Mouse (Mus musculus): ENCODE measurements around the gene Tnfrsf23. TPM values are rescaled to one million over a fixed set of nuclear protein-coding genes. Genes with fewer than 3 reads are reported as not detected.

Gene Tnfrsf23
- not detected in 2 replicates for polyA plus RNA-seq (2014; fragmentation: Nextera tagmentation; extraction: Ambion mirVana)

DNA sequence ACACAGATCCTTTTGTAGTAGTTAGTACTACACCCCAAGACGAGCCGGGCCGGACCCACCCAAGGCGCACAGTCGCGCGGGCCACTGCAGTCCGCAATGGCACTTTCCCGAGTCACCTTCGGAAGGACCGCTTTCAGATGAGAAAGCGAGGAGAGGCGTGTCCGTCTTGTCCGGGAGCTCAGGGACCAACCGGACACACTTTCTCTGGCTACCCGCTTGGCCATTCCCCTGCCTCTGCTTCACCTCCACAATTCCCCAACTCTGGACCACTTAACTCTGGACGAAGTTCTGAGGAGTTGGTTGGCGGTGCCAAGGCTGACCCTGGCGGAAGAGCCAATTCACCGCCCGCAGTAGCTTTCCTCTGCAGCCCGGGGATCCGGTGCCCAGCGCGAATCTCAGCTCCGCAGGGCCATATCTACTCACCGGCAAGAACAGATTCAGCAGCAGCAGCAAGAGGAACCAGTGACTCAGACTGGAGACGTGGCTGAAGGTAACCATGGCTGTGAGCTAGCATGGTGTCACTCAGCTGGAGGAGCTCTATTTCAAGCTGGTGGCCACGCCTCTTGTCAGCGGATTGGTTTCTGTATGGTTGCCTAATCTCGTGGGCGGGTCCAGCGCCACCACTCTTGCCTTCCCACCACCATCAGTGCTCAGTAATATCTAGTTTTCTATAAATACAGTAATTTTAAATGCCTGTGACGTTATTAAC lies at the start of gene Tnfrsf23:
Tnfrsf23 (minus strand) TSS at position 514 of the 709 bp plus-strand sequence.
- H3K4me1 ChIP-seq (replicated peaks; ENCODE audit: control insufficient read depth, insufficient read depth, low read length): 0 out of 2 replicates have a peak, but pooled peaks cover 2% of the 10 kb centered on the region
- ATAC-seq (replicated peaks; ENCODE audit: low FRiP score): peak; percentile 86
- no peaks in the 10 kb centered on the region for H3K9me3 ChIP-seq (ENCODE audit: control insufficient read depth, low read length)
- DNase-seq (ENCODE audit: low spot score): peak; percentile 79
- no peaks in the 10 kb centered on the region for H3K36me3 ChIP-seq (ENCODE audit: control insufficient read depth, insufficient read depth, low read length)
- peak within 1 kb of the TSS; percentile 30 for H3K4me3 ChIP-seq (ENCODE audit: low read depth, low read length)
- no peaks in the 10 kb centered on the region for H3K27me3 ChIP-seq (ENCODE audit: control insufficient read depth, insufficient read depth, low read length)
- no peak within 1 kb of the TSS for H3K9ac ChIP-seq (ENCODE audit: low read length)
- peak within 1 kb of the TSS; percentile 86 for H3K4me2 ChIP-seq (ENCODE audit: low read depth, low read length, severe bottlenecking)
- WGBS: 3% methylated on average over 35 of the region's 35 CpGs
- no peak within 1 kb of the TSS for H3K27ac ChIP-seq (ENCODE audit: low read depth, low read length)

DNA sequence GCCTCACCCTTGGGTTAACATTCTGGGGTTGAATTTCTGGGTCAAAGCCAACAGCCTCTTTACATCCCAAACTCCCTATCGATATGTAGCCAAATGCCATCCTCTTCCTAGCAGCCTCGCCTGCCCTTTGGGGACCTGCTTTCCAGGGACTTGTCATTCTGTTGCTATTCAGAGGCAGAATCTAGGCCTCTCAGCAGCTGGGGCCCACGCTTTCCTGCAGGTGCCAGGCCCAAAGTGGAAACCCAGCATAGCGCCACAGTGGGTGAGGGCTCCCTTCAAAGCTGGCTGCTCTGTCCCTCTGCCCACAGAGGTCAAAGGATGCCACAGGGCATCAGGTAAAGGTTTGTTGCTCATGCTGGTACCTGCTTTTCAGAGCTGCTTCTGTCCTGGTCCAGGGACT lies 48.1 kb upstream of the Tnfrsf23 start:
- no peak for ATAC-seq (replicated peaks; ENCODE audit: low FRiP score)
- no peaks in the 10 kb centered on the region for H3K36me3 ChIP-seq (ENCODE audit: control insufficient read depth, insufficient read depth, low read length)

DNA sequence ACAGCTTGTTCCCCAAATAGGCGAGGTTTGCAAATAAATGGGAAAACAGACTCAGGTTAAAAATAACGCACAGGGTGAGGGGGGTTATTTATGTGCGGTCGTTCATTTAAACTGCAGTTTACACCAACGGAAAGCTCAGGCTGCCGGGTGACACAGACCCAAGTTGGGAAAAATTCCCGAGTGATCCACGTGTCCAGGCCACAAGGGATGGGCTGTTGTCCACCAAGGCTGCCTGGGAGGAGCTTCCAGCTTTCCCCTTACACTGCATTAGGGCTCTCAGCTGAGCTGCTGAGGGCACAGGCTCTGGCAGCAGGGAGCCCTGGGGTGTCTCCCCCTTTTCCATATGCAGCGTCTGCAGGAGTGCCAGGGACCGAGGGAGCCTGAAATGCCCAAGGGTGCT lies 44.2 kb upstream of the Tnfrsf23 start:
- DNase-seq (ENCODE audit: low spot score): no peak
- WGBS: 90% methylated on average over 10 of the region's 10 CpGs
- Histone ChIP-seq H3K27ac (ENCODE audit: low read depth, low read length) (no peak overlapping the region), H3K36me3 (ENCODE audit: control insufficient read depth, insufficient read depth, low read length) (no peaks in the 10 kb centered on the region), H3K9ac (ENCODE audit: low read length) (no peak overlapping the region), H3K4me2 (ENCODE audit: low read depth, low read length, severe bottlenecking) (no peak overlapping the region), H3K4me1 (replicated peaks; ENCODE audit: control insufficient read depth, insufficient read depth, low read length) (no peaks in the 10 kb centered on the region), H3K9me3 (ENCODE audit: control insufficient read depth, low read length) (no peaks in the 10 kb centered on the region), H3K4me3 (ENCODE audit: low read depth, low read length) (no peak overlapping the region), H3K27me3 (ENCODE audit: control insufficient read depth, insufficient read depth, low read length) (no peaks in the 10 kb centered on the region)
- ATAC-seq (replicated peaks; ENCODE audit: low FRiP score): no peak

More for the DNA sequence above, 48.1 kb upstream of the Tnfrsf23 start:
- Histone ChIP-seq H3K4me2 (ENCODE audit: low read depth, low read length, severe bottlenecking) (no peak overlapping the region), H3K9ac (ENCODE audit: low read length) (no peak overlapping the region), H3K27me3 (ENCODE audit: control insufficient read depth, insufficient read depth, low read length) (no peaks in the 10 kb centered on the region), H3K27ac (ENCODE audit: low read depth, low read length) (no peak overlapping the region), H3K4me1 (replicated peaks; ENCODE audit: control insufficient read depth, insufficient read depth, low read length) (no peaks in the 10 kb centered on the region), H3K9me3 (ENCODE audit: control insufficient read depth, low read length) (no peaks in the 10 kb centered on the region), H3K4me3 (ENCODE audit: low read depth, low read length) (no peak overlapping the region)
- WGBS: 87% methylated on average over 4 of the region's 4 CpGs
- no peak for DNase-seq (ENCODE audit: low spot score)

- Histone ChIP-seq H3K9ac (ENCODE audit: low read length) (no peak overlapping the region), H3K4me3 (ENCODE audit: low read depth, low read length) (no peak overlapping the region), H3K4me1 (replicated peaks; ENCODE audit: control insufficient read depth, insufficient read depth, low read length) (no peaks in the 10 kb centered on the region), H3K4me2 (ENCODE audit: low read depth, low read length, severe bottlenecking) (no peak overlapping the region), H3K36me3 (ENCODE audit: control insufficient read depth, insufficient read depth, low read length) (no peaks in the 10 kb centered on the region), H3K27ac (ENCODE audit: low read depth, low read length) (no peak overlapping the region), H3K9me3 (ENCODE audit: control insufficient read depth, low read length) (no peaks in the 10 kb centered on the region), H3K27me3 (ENCODE audit: control insufficient read depth, insufficient read depth, low read length) (no peaks in the 10 kb centered on the region)
- ATAC-seq (replicated peaks; ENCODE audit: low FRiP score) (no peak), DNase-seq (ENCODE audit: low spot score) (no peak)
- WGBS: 81% methylated on average over 4 of the region's 4 CpGs
Measured at GRCm38 (mm10) chr7:143726396-143726795, 40.7 kb upstream of the Tnfrsf23 start.

GRCm38 (mm10) chr7:143723841-143724240 lies 38.2 kb upstream of the Tnfrsf23 start:
- Histone ChIP-seq H3K4me3 (ENCODE audit: low read depth, low read length) (no peak overlapping the region), H3K9ac (ENCODE audit: low read length) (no peak overlapping the region), H3K27me3 (ENCODE audit: control insufficient read depth, insufficient read depth, low read length) (no peaks in the 10 kb centered on the region), H3K4me1 (replicated peaks; ENCODE audit: control insufficient read depth, insufficient read depth, low read length) (no peaks in the 10 kb centered on the region), H3K27ac (ENCODE audit: low read depth, low read length) (no peak overlapping the region), H3K9me3 (ENCODE audit: control insufficient read depth, low read length) (no peaks in the 10 kb centered on the region), H3K36me3 (ENCODE audit: control insufficient read depth, insufficient read depth, low read length) (no peaks in the 10 kb centered on the region), H3K4me2 (ENCODE audit: low read depth, low read length, severe bottlenecking) (no peak overlapping the region)
- ATAC-seq (replicated peaks; ENCODE audit: low FRiP score): no peak
- no peak for DNase-seq (ENCODE audit: low spot score)
- WGBS: 94% methylated on average over 4 of the region's 4 CpGs

DNA sequence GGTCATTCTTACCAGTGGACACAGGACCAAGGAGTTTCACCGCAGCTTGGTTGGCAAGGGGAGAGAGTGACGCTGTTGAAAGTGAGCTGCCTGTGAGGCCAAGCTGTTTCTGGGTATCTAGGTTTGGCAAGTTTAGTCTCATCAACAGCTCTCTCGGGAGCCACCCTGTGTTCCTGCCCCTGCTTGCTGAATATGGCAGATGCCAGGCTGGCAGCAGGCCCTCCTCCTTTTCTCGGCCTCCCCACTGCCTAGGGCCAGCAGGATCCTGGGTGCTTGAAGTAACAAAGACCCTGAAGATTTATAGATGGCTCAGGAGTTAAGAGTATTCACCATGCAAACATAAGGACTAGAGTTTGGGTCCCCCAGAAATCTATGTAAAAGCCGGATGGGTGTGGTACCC lies 37.0 kb upstream of the Tnfrsf23 start:
- Histone ChIP-seq H3K9ac (ENCODE audit: low read length) (no peak overlapping the region), H3K4me2 (ENCODE audit: low read depth, low read length, severe bottlenecking) (no peak overlapping the region), H3K36me3 (ENCODE audit: control insufficient read depth, insufficient read depth, low read length) (no peaks in the 10 kb centered on the region), H3K9me3 (ENCODE audit: control insufficient read depth, low read length) (no peaks in the 10 kb centered on the region), H3K4me1 (replicated peaks; ENCODE audit: control insufficient read depth, insufficient read depth, low read length) (no peaks in the 10 kb centered on the region), H3K27me3 (ENCODE audit: control insufficient read depth, insufficient read depth, low read length) (no peaks in the 10 kb centered on the region), H3K4me3 (ENCODE audit: low read depth, low read length) (no peak overlapping the region), H3K27ac (ENCODE audit: low read depth, low read length) (no peak overlapping the region)
- WGBS: 88% methylated on average over 5 of the region's 5 CpGs
- DNase-seq (ENCODE audit: low spot score): no peak
- ATAC-seq (replicated peaks; ENCODE audit: low FRiP score): no peak

DNA sequence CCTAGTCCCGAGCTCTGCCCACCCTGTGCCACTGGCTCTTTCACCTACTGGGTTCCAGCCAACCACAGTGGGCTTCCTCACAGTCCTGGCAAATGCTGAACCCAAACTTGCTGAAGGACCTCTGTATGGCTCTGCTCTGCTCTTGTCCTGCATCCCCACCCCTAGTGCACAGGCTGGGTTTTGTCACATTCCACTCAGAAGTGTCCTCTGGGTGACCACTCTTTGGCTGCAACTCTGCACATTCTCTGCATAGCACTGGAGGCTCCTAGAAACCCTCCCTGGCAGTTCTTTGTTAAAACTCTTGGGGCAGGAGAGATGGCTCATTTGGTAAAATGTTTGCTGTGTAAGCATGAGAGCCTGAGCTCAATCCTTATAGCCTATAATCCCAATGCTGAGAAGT lies 32.1 kb upstream of the Tnfrsf23 start:
- H3K4me1 ChIP-seq (replicated peaks; ENCODE audit: control insufficient read depth, insufficient read depth, low read length): no peaks in the 10 kb centered on the region
- ATAC-seq (replicated peaks; ENCODE audit: low FRiP score) (no peak), DNase-seq (ENCODE audit: low spot score) (no peak)
- no peak overlapping the region for H3K9ac ChIP-seq (ENCODE audit: low read length)
- no peaks in the 10 kb centered on the region for H3K9me3 ChIP-seq (ENCODE audit: control insufficient read depth, low read length)
- H3K36me3 ChIP-seq (ENCODE audit: control insufficient read depth, insufficient read depth, low read length): no peaks in the 10 kb centered on the region
- WGBS: 82% methylated on average over 1 of the region's 1 CpGs
- H3K27ac ChIP-seq (ENCODE audit: low read depth, low read length): no peak overlapping the region
- no peak overlapping the region for H3K4me3 ChIP-seq (ENCODE audit: low read depth, low read length)
- no peak overlapping the region for H3K4me2 ChIP-seq (ENCODE audit: low read depth, low read length, severe bottlenecking)
- no peaks in the 10 kb centered on the region for H3K27me3 ChIP-seq (ENCODE audit: control insufficient read depth, insufficient read depth, low read length)

DNA sequence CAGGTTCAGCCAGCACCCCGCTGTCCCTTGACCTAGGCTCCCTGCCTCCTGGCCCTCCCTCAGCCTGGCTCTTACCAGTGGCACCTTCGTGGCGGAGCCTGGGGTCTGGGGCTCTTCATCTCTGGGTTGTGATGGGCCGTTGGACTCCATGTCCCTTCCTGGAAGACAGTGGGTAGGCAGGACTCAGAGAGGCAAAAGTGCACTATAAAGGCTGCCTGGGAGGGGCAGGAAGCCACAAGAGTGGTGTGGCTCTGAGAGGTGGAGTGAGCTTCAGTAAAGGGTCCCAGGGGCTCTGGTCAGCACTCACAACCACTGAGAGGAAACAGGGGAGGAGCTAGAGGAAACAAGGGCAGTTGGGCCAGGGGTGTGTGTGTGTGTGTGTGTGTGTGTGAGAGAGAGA lies 27.7 kb upstream of the Tnfrsf23 start:
- WGBS: 83% methylated on average over 4 of the region's 4 CpGs

GRCm38 (mm10) chr7:143712771-143713348 lies 27.2 kb upstream of the Tnfrsf23 start:
- Histone ChIP-seq H3K27me3 (ENCODE audit: control insufficient read depth, insufficient read depth, low read length) (no peaks in the 10 kb centered on the region), H3K4me2 (ENCODE audit: low read depth, low read length, severe bottlenecking) (no peak overlapping the region), H3K36me3 (ENCODE audit: control insufficient read depth, insufficient read depth, low read length) (no peaks in the 10 kb centered on the region; the same call in 1 of the 2 replicates), H3K9ac (ENCODE audit: low read length) (no peak overlapping the region), H3K4me1 (replicated peaks; ENCODE audit: control insufficient read depth, insufficient read depth, low read length) (no peaks in the 10 kb centered on the region), H3K27ac (ENCODE audit: low read depth, low read length) (no peak overlapping the region), H3K4me3 (ENCODE audit: low read depth, low read length) (no peak overlapping the region), H3K9me3 (ENCODE audit: control insufficient read depth, low read length) (no peaks in the 10 kb centered on the region)
- 90% methylated on average over 8 of the region's 8 CpGs for WGBS
- DNase-seq (ENCODE audit: low spot score) (no peak), ATAC-seq (replicated peaks; ENCODE audit: low FRiP score) (no peak)

More for the DNA sequence above, 27.7 kb upstream of the Tnfrsf23 start:
- no peaks in the 10 kb centered on the region for H3K9me3 ChIP-seq (ENCODE audit: control insufficient read depth, low read length)
- H3K4me2 ChIP-seq (ENCODE audit: low read depth, low read length, severe bottlenecking): no peak overlapping the region
- no peak overlapping the region for H3K9ac ChIP-seq (ENCODE audit: low read length)
- H3K4me3 ChIP-seq (ENCODE audit: low read depth, low read length): no peak overlapping the region
- no peak for DNase-seq (ENCODE audit: low spot score)
- H3K27me3 ChIP-seq (ENCODE audit: control insufficient read depth, insufficient read depth, low read length): no peaks in the 10 kb centered on the region
- H3K36me3 ChIP-seq (ENCODE audit: control insufficient read depth, insufficient read depth, low read length): no peaks in the 10 kb centered on the region; the same call in 1 of the 2 replicates
- H3K27ac ChIP-seq (ENCODE audit: low read depth, low read length): no peak overlapping the region
- H3K4me1 ChIP-seq (replicated peaks; ENCODE audit: control insufficient read depth, insufficient read depth, low read length): no peaks in the 10 kb centered on the region
- ATAC-seq (replicated peaks; ENCODE audit: low FRiP score): no peak
